Mouse (Mus musculus) heart, embryonic 13.5 days (tissue): ENCODE data around the gene Golga4. TPM values are rescaled to one million over a fixed set of nuclear protein-coding genes. Genes with fewer than 3 reads are reported as not detected.

Source experiments
- ATAC-seq: fragments of 200-750 bp; cut with Nextera tagmentation; 2 replicates; pipeline ENCODE4 v1.8.0; 2017; ENCODE audit warnings: moderate TSS enrichment; ENCODE audit not compliant: insufficient number of reproducible peaks, low FRiP score, low TSS enrichment; ENCODE audit errors: extremely low read depth
- H3K27ac ChIP-seq: fragments of 300-500 bp; sonication (generic); replicated peaks from 2 replicates; pipeline ENCODE4 v1.5.1; 2015; ENCODE audit warnings: moderate library complexity, mild to moderate bottlenecking, inconsistent platforms
- H3K27me3 ChIP-seq: fragments of 300-500 bp; sonication (generic); replicated peaks from 2 replicates; pipeline ENCODE4 v1.6.1; 2015; ENCODE audit warnings: mild to moderate bottlenecking, inconsistent platforms
- H3K36me3 ChIP-seq: fragments of 300-500 bp; sonication (generic); 2 replicates; pipeline ENCODE4 v1.6.1; 2015; ENCODE audit warnings: mild to moderate bottlenecking, inconsistent platforms
- H3K4me1 ChIP-seq: fragments of 300-500 bp; sonication (generic); 2 replicates; pipeline ENCODE4 v1.6.1; 2015; ENCODE audit warnings: inconsistent platforms
- H3K4me2 ChIP-seq: fragments of 300-500 bp; sonication (generic); 2 replicates; pipeline ENCODE4 v1.6.1; 2015; ENCODE audit warnings: inconsistent platforms, mild to moderate bottlenecking, moderate library complexity
- H3K4me3 ChIP-seq: fragments of 300-500 bp; sonication (generic); 2 replicates; pipeline ENCODE4 v1.5.1; 2015; ENCODE audit warnings: moderate library complexity, mild to moderate bottlenecking, inconsistent platforms
- H3K9ac ChIP-seq: fragments of 300-500 bp; sonication (generic); 2 replicates; pipeline ENCODE4 v1.6.1; 2015; ENCODE audit warnings: inconsistent platforms, mild to moderate bottlenecking, moderate library complexity
- H3K9me3 ChIP-seq: fragments of 300-500 bp; sonication (generic); 2 replicates; pipeline ENCODE4 v1.6.1; 2016; ENCODE audit warnings: inconsistent platforms
- WGBS: fragments of 180-500 bp; shearing (Covaris S2); methylation state at CpG from one replicate; pipeline ENCODE4 v1.1.7; 2015; ENCODE audit warnings: mixed read lengths; 5-methylcytosine and 5-hydroxymethylcytosine counted together
- polyA plus RNA-seq: library from polyadenylated mRNA; unstranded; fragments of >200 nt; fragmentation: Nextera tagmentation; extraction: Ambion mirVana; gene quantifications from 2 replicates; pipeline ENCODE4 v1.2.1, GENCODE M21; 2015

Golga4 gene
- polyA plus RNA-seq, 1 experiment from 2014 or later = 47.5 TPM

DNA sequence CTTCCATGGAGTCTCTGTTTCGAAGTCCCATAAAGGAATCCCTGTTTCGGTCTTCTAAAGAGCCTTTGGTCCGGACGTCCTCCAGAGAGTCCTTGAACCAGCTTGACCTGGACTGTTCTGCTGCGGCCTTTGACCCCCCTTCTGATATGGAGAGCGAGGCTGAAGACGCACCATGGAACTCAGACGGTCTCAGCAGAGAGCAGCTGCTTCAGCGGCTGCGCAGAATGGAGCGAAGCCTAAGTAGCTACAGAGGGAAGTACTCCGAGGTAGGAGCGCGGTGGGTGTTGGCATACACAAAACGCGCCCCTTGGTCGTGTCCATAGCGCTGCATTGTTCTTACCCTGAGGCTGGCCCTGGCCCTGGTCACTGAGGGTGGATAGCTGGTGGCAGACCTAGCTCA is 21.0 kb downstream of the Golga4 start:
- H3K9ac ChIP-seq = no peak overlapping the region
- 80% methylated on average over 18 of the region's 18 CpGs for WGBS
- no peak for ATAC-seq
- H3K27me3 ChIP-seq = no peaks in the 10 kb centered on the region
- peaks cover 97% of the 10 kb centered on the region for H3K36me3 ChIP-seq
- no peak overlapping the region for H3K27ac ChIP-seq
- H3K4me1 ChIP-seq = peaks cover 21% of the 10 kb centered on the region
- no peaks in the 10 kb centered on the region for H3K9me3 ChIP-seq
- no peak overlapping the region for H3K4me3 ChIP-seq
- H3K4me2 ChIP-seq = no peak overlapping the region

- Histone ChIP-seq H3K4me2 (no peak overlapping the region), H3K9me3 (no peaks in the 10 kb centered on the region), H3K4me1 (no peaks in the 10 kb centered on the region), H3K27ac (no peak overlapping the region), H3K36me3 (peaks cover 96% of the 10 kb centered on the region), H3K4me3 (no peak overlapping the region), H3K9ac (no peak overlapping the region), H3K27me3 (no peaks in the 10 kb centered on the region)
- no peak for ATAC-seq
- WGBS = 75% methylated on average over 3 of the region's 3 CpGs
Observed at GRCm38 (mm10) chr9:118529783-118530182, 23.7 kb downstream of the Golga4 start.

GRCm38 (mm10) chr9:118530679-118531078 is 24.6 kb downstream of the Golga4 start:
- Histone ChIP-seq H3K27ac (no peak overlapping the region), H3K9ac (no peak overlapping the region), H3K9me3 (no peaks in the 10 kb centered on the region), H3K4me1 (no peaks in the 10 kb centered on the region), H3K4me2 (no peak overlapping the region), H3K27me3 (no peaks in the 10 kb centered on the region), H3K4me3 (no peak overlapping the region), H3K36me3 (peaks cover 95% of the 10 kb centered on the region)
- no peak for ATAC-seq
- WGBS = 68% methylated on average over 6 of the region's 6 CpGs

DNA sequence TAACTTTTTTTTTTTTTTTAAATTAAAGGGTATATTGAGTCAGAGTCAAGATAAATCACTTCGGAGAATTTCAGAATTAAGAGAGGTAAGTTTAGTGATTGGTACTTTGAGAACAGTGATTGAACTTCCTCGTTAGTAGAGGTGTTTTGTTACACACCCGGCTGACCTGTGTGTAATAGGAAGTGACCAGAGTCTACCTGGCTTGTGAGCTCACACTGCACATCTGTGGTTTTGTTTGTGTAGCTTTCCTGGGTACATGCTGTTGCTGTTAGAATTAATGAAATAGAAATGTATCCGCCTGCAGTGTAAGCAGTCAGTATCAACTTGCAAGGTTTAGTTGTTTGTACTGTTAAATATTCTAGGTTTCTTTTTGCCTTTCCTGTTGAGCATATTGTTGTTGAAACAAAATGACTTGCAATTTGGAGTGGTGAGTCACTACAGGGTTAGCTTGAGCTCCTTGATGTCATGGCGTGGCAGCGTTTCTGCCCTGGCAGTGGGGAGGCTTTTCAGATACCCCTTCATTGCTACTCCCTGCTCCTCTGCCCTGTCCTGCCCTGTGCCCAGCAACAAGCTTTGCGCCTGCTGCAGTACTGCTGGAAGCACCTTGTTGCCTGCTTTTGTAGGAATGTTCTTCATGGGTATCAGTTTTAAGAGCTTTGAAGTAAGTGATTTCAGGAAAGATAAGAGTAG is 26.6 kb downstream of the Golga4 start:
- no peak for ATAC-seq
- H3K4me1 ChIP-seq = no peaks in the 10 kb centered on the region
- no peak overlapping the region for H3K4me3 ChIP-seq
- H3K27ac ChIP-seq = no peak overlapping the region
- H3K4me2 ChIP-seq = no peak overlapping the region
- peaks cover 95% of the 10 kb centered on the region for H3K36me3 ChIP-seq
- no peaks in the 10 kb centered on the region for H3K27me3 ChIP-seq
- no peak overlapping the region for H3K9ac ChIP-seq
- WGBS = 91% methylated on average over 7 of the region's 7 CpGs
- no peaks in the 10 kb centered on the region for H3K9me3 ChIP-seq

DNA sequence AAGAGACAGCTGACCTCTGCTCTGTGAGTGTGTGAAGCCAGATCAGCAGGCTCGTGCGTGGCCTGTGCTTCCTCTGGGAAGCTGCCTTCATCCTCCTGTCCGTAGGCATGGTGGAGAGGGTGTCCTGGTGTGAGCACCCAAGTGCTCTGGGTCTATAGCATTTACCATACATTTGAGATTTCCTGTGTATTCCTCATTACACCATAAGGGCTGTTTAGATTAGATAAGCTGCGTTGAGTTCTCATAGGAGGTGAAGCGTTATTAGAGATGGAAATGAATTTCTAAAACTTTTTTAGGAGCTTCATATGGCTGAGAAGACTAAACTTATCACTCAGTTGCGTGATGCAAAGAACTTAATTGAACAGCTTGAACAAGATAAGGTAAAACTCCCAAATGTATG is 30.9 kb downstream of the Golga4 start:
- Histone ChIP-seq H3K36me3 (peaks cover 95% of the 10 kb centered on the region), H3K9ac (no peak overlapping the region)

GRCm38 (mm10) chr9:118537463-118538339 is 31.6 kb downstream of the Golga4 start:
- Histone ChIP-seq H3K9ac (no peak overlapping the region), H3K4me3 (no peak overlapping the region), H3K9me3 (no peaks in the 10 kb centered on the region), H3K27me3 (no peaks in the 10 kb centered on the region), H3K36me3 (peaks cover 94% of the 10 kb centered on the region), H3K4me1 (no peaks in the 10 kb centered on the region), H3K4me2 (no peak overlapping the region), H3K27ac (no peak overlapping the region)
- ATAC-seq = no peak
- 87% methylated on average over 9 of the region's 9 CpGs for WGBS

More for the DNA sequence above, 30.9 kb downstream of the Golga4 start:
- Histone ChIP-seq H3K4me3 (no peak overlapping the region), H3K4me2 (no peak overlapping the region), H3K27ac (no peak overlapping the region), H3K9me3 (no peaks in the 10 kb centered on the region), H3K27me3 (no peaks in the 10 kb centered on the region), H3K4me1 (no peaks in the 10 kb centered on the region)
- WGBS = 75% methylated on average over 6 of the region's 6 CpGs
- no peak for ATAC-seq

DNA sequence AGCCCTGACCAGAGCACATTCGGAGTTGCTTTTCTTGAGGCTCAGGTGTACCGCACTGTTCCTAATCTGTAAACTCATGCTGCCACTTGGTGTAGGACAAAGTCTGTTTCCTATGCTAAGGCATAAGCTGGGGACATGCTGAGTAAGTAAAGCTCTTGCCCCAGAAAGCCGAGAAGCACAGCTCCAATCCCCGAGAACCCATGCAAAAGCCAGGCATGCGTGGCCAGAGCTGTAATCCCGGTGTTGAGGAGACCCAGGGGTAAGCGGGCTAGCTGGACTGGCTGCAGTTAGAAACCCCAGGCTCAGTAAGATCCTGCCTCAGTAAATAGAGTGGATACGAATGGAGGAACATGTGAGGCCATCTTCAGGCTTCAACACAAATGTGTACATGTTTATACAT is 35.8 kb downstream of the Golga4 start:
- peaks cover 84% of the 10 kb centered on the region for H3K36me3 ChIP-seq
- H3K4me2 ChIP-seq = no peak overlapping the region
- peaks cover 22% of the 10 kb centered on the region for H3K4me1 ChIP-seq
- H3K27ac ChIP-seq = no peak overlapping the region
- H3K9me3 ChIP-seq = no peaks in the 10 kb centered on the region
- no peak overlapping the region for H3K9ac ChIP-seq
- no peak overlapping the region for H3K4me3 ChIP-seq
- WGBS = 86% methylated on average over 8 of the region's 8 CpGs
- no peaks in the 10 kb centered on the region for H3K27me3 ChIP-seq
- ATAC-seq = no peak

DNA sequence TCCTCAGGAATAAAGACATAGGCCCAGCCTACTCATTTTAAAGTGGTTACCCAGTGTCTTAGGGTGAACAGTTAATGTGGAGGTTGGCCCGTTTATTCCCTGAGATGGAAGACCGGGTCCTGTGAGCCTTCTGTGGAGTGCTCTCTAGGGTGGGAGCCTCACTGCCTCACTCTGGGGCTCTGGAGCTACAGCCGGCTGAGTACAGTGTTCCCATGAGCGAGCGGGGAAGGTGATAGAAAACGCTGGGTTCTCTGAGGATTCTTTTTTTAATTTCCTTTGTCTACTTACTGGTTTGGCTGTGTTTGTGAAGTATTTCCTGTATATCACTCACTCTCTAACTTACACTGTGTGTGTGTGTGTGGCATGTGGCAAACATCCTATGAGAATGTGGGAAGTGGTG is 39.1 kb downstream of the Golga4 start:
- peaks cover 22% of the 10 kb centered on the region for H3K4me1 ChIP-seq
- H3K36me3 ChIP-seq = peaks cover 78% of the 10 kb centered on the region
- 0 out of 2 replicates have a peak overlapping the region, but pooled peaks have one; percentile 40 for H3K9ac ChIP-seq
- peak overlapping the region; percentile 69 for H3K27ac ChIP-seq
- no peaks in the 10 kb centered on the region for H3K9me3 ChIP-seq
- 45% methylated on average over 6 of the region's 6 CpGs for WGBS
- peak overlapping the region; percentile 36 for H3K4me2 ChIP-seq
- no peak overlapping the region for H3K4me3 ChIP-seq
- ATAC-seq = no peak; the same call in 1 of the 2 replicates
- no peaks in the 10 kb centered on the region for H3K27me3 ChIP-seq

DNA sequence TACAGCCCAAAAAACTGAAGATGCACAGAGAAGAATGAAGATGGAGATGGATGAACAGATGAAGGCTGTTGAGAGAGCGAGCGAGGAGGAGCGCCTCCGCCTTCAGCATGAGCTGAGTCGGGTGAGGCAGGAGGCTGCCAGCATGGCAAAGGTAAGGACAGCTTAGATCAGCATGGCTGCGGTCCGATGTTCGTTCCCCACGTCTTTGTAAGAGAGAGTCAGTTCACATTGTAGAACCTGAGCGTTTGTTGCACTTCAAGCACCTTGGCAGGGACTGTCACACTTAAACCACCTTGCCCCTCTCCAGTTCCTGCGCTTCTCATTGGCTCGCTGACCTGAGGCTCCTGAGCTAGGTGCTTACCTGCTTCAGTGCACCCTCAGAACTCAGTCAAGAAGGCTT is 42.6 kb downstream of the Golga4 start:
- H3K27me3 ChIP-seq = no peaks in the 10 kb centered on the region
- H3K4me1 ChIP-seq = peaks cover 22% of the 10 kb centered on the region
- H3K4me2 ChIP-seq = no peak overlapping the region
- H3K36me3 ChIP-seq = peaks cover 78% of the 10 kb centered on the region
- no peaks in the 10 kb centered on the region for H3K9me3 ChIP-seq
- no peak overlapping the region for H3K4me3 ChIP-seq
- WGBS = 95% methylated on average over 12 of the region's 12 CpGs
- no peak for ATAC-seq
- H3K27ac ChIP-seq = no peak overlapping the region
- H3K9ac ChIP-seq = no peak overlapping the region

- no peaks in the 10 kb centered on the region for H3K4me1 ChIP-seq
- no peaks in the 10 kb centered on the region for H3K27me3 ChIP-seq
- H3K9ac ChIP-seq = no peak overlapping the region
- H3K36me3 ChIP-seq = peaks cover 91% of the 10 kb centered on the region
- H3K4me3 ChIP-seq = no peak overlapping the region
- no peaks in the 10 kb centered on the region for H3K9me3 ChIP-seq
- H3K4me2 ChIP-seq = no peak overlapping the region
- H3K27ac ChIP-seq = no peak overlapping the region
- 83% methylated on average over 24 of the region's 24 CpGs for WGBS
- no peak for ATAC-seq
Observed at GRCm38 (mm10) chr9:118556951-118557780, 51.1 kb downstream of the Golga4 start.

- H3K36me3 ChIP-seq = peaks cover 98% of the 10 kb centered on the region
- no peak overlapping the region for H3K27ac ChIP-seq
- no peak overlapping the region for H3K4me3 ChIP-seq
- no peaks in the 10 kb centered on the region for H3K4me1 ChIP-seq
- no peak overlapping the region for H3K9ac ChIP-seq
- no peaks in the 10 kb centered on the region for H3K27me3 ChIP-seq
- H3K9me3 ChIP-seq = no peaks in the 10 kb centered on the region
- 91% methylated on average over 11 of the region's 11 CpGs for WGBS
- no peak for ATAC-seq
- H3K4me2 ChIP-seq = no peak overlapping the region
Observed at GRCm38 (mm10) chr9:118563356-118563755, 57.3 kb downstream of the Golga4 start.
